Mouse (Mus musculus) heart, postnatal 0 days (tissue): Measurements from ENCODE around the gene Tarm1.

Experiments
- CTCF ChIP-seq: IDR thresholded peaks from 2 replicates; pipeline ENCODE4 v1.5.1; 2016; ENCODE audit warnings: antibody characterized with exemption, control low read depth, low read depth
- EP300 ChIP-seq: IDR thresholded peaks from 2 replicates; pipeline ENCODE4 v1.6.1; 2016; ENCODE audit warnings: antibody characterized with exemption, low read depth

DNA sequence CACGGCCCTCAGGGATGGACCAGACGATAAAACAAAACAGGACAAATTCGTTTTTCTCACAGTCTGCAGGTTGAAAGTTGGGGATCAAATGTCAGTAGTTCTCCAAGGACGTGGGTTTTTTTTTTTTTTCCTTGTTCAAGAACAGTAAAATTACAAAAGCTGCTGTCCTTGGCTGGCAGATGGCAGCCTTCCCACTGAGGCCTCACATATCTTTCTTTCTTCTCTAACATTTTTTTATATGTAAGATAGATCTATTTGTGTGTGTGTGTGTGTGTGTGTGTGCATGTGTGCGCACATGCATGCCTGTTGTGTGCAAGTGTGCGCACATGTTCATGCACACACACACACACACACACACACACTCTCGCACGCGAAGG, 44.6 kb downstream of the Tarm1 start:
- no peak for TF ChIP-seq CTCF
- no peak for TF ChIP-seq EP300
